Mouse (Mus musculus) spleen, adult 2 months (tissue): Measurements from ENCODE around the gene Hoxd10.

Experiments
- CTCF ChIP-seq: fragments of 200-500 bp; IDR thresholded peaks from 2 replicates; pipeline ENCODE4 v1.5.1; 2011; ENCODE audit warnings: mild to moderate bottlenecking, inconsistent platforms; ENCODE audit not compliant: insufficient read depth, insufficient read length, insufficient replicate concordance; ENCODE audit errors: extremely low read depth
- POLR2A ChIP-seq: fragments of 200-500 bp; IDR thresholded peaks from 2 replicates; pipeline ENCODE4 v1.6.1; 2011; ENCODE audit warnings: low read depth, low read length, inconsistent platforms

- TF ChIP-seq CTCF, result no peak
- no peak for TF ChIP-seq POLR2A
Observed at GRCm38 (mm10) chr2:74658667-74659371, 32.9 kb upstream of the Hoxd10 start.
